Mouse (Mus musculus) heart, postnatal 14 days (tissue): Measurements from ENCODE around the gene Cpsf6. TPM values are rescaled to one million over a fixed set of nuclear protein-coding genes. Genes with fewer than 3 reads are reported as not detected.
A peak's percentile ranks its signal among the peaks of the same experiment; 100 is the strongest.

ENCODE experiments used
- DNase-seq, 2 experiments: peaks; one replicate each; pipeline ENCODE4 v3.0.0; 2021 to 2022
- intact Hi-C: fragments of 180-260 bp; cut with DNase I; formaldehyde crosslinking; loops from one replicate; pipeline ENCODE4 v1.15.1; 2025
- total RNA-seq, 2 experiments: library from RNA; stranded (reverse); gene quantifications; 2 replicates each; pipeline ENCODE4 v1.2.3; 2021

Cpsf6 gene
- total RNA-seq, 2 experiments from 2014 or later: 43.6 to 43.8 TPM

DNA sequence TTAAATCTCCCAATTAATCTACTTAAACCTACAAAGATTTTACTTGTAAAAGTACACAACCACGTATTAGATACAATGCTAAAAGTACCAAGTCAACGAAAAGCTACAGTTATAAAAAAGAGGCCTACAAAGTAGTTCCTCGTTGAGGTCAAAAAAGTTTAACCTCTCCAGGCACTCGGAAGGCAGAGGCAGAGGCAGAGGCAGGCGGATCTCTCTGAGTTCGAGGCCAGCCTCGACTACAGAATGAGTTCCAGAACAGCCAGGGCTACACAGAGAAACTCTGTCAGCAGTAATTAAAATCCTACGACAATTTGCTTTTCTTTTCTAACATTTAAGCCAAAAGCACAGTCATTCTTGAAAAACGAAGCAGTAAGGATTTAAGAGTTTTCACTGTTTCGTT, 4.7 kb downstream of the Cpsf6 start:
- intact Hi-C loops: no loop called here

DNA sequence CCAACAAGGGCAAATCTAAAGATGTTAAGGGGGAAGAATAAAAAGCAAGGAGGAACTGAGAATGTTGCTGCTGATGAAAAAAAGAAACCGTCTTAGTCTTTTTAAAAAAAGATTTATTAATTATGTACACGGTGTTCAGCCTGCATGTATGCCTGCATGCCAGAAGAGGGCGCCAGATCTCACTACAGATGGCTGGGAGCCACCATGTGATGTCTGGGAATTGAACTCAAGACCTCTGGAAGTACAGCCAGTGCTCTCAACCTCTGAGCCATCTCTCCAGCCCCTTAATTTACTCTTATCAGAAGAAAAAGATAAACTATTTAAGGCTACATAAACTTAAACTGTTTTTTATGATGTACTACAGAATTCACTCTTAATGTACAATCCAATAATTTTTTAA, 16.7 kb downstream of the Cpsf6 start:
- intact Hi-C loops: loop anchor here (2.0 to 5.0 kb wide), 2 partner anchors 39 to 74 kb away; no protein-coding TSS in a partner anchor
- peak; percentile 70 to 81 for DNase-seq

More for the DNA sequence above, 4.7 kb downstream of the Cpsf6 start:
- DNase-seq: no peak

- DNase-seq: no peak
- intact Hi-C loops: no loop called here
Observed at GRCm38 (mm10) chr10:117358891-117359290, 20.9 kb downstream of the Cpsf6 start.

DNA sequence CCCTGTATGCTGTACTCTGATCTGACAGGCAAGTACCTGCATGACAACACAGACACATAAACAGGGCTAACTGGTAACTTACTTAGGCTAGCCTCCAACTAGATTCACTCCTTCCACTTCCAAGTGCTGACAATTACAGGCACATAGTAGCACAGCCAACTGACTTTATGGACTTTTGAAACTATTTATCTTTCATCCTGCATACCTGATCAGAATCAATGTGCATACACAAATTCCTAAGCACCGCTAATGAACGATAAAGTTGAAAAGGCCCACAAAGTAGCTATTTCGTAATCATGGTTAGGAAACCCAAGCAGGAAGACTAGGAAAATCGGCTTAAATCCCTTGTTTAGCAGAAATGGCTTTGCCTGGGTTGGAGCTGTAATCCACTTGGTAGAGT, 36.8 kb downstream of the Cpsf6 start:
- no peak for DNase-seq
- intact Hi-C loops: no loop called here

GRCm38 (mm10) chr10:117342406-117342805, 37.4 kb downstream of the Cpsf6 start:
- intact Hi-C loops: no loop called here
- DNase-seq: no peak

- intact Hi-C loops: no loop called here
- no peak for DNase-seq
Observed at GRCm38 (mm10) chr10:117341029-117341428, 38.8 kb downstream of the Cpsf6 start.

GRCm38 (mm10) chr10:117339241-117339640, 40.6 kb downstream of the Cpsf6 start:
- no peak for DNase-seq
- intact Hi-C loops: loop anchor here (5.0 kb wide), 1 partner anchor 98 kb away; no protein-coding TSS in a partner anchor

- intact Hi-C loops: loop anchor here (5.0 kb wide), 1 partner anchor 99 kb away; no protein-coding TSS in a partner anchor
- no peak for DNase-seq
Observed at GRCm38 (mm10) chr10:117337946-117338345, 41.9 kb downstream of the Cpsf6 start.

DNA sequence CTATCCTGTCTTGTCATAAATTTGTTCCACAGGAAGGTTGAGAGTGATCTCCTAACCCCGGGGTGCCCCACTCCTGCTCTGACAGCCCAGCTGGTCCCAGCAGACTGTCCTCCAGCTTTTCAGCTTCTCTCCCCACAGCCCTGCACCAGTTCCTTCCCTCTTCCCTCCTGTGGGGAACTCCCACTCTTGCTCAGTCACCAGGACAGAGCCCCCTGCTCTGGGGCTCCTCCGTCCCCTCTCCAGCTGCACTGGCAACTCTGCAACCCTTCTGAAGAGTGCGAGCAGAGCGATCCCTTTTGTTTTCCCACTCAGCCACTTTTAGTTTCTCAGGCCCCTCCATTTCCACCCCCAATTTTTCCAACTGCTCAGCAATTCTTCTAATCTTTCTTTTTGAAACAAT, 44.2 kb downstream of the Cpsf6 start:
- no peak for DNase-seq
- intact Hi-C loops: loop anchor here (5.0 kb wide), 1 partner anchor 102 kb away; no protein-coding TSS in a partner anchor

- peak; percentile 24 to 44 for DNase-seq
- intact Hi-C loops: loop anchor here (5.0 kb wide), 2 partner anchors 58 to 103 kb away; no protein-coding TSS in a partner anchor
Observed at GRCm38 (mm10) chr10:117330521-117330920, 49.3 kb downstream of the Cpsf6 start.

DNA sequence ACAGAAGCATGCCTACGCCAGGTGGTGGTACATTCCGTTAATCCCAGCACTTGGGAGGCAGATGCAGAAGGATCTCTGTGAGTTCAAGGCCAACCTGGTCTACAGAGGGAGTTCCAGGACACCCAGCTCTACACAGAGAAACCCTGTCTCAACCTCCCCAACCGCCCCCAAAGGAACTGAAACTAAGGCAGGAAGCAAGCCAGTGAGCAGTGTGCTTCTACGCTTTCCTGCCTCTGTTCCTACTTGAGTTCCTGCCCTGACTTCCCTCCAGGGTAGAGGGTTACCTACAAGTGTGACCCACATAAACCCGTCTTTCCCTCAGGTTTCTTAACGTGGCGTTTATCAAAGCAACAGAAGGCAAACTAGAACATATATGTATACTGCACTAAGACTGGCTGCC, 56.0 kb downstream of the Cpsf6 start:
- intact Hi-C loops: no loop called here
- DNase-seq: no peak

DNA sequence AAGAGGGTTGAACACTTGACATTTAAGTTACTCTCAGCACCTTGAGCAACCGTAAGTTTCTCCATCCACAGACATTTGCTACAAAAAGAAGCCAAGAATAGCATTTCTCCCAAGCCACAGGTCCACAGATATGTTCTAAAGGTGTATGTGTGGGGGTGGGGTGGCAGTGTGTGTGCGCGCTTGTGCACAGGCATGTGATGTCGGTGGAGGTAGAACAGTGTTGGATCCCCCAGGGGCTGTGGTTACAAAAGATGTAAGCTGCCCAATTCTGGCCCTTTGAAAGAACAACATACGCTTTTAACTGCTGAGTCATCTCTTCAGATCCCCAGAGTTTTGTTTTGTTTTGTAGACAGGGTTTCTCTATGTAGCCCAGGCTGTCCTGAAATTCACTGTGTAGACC, 57.2 kb downstream of the Cpsf6 start:
- intact Hi-C loops: no loop called here

GRCm38 (mm10) chr10:117320571-117320981, 59.2 kb downstream of the Cpsf6 start:
- no peak for DNase-seq
- intact Hi-C loops: no loop called here

More for the DNA sequence above, 57.2 kb downstream of the Cpsf6 start:
- DNase-seq: no peak

- intact Hi-C loops: no loop called here
- DNase-seq: no peak
Observed at GRCm38 (mm10) chr10:117316391-117316790, 63.4 kb downstream of the Cpsf6 start.

- intact Hi-C loops: no loop called here
- no peak for DNase-seq
Observed at GRCm38 (mm10) chr10:117313133-117313532, 66.7 kb downstream of the Cpsf6 start.

DNA sequence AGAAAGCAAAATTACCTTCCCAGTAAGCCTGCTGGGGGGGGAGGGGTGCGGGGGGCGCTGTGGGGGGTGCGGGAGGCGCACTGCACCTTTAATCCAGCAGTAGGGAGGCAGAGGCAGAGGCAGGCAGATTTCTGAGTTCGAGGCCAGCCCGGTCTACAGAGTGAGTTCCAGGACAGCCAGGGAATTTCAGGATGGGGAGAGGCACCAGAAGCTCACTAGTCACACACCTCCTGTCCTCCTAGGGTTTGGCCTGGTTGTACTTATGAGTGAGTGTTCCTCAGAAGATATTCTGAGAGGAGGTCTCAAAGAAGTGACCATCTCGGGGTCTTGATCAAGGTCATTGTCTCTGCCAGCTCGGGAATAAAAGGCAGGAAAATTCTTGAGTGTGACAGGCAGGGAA, 67.6 kb downstream of the Cpsf6 start:
- intact Hi-C loops: no loop called here
- no peak for DNase-seq

DNA sequence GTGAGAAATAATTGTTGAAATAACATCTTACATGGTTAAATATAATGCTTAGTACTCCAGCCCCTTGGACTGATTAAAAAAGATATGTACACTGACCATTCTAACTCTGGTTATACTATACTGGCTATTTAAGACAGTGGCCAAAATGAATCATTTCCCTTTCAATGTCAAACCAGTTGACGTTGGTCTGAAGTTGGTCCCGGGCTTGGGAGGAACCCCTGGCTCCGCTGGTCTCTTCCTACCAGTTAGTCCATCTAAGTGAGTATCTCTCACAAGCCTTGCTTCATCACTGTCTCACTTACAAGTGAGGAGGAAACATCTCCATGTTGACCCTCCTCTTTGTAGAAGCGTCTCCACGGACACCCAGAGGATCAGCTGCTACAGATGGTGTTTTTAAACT, 75.4 kb downstream of the Cpsf6 start:
- DNase-seq: no peak
- intact Hi-C loops: no loop called here

GRCm38 (mm10) chr10:117301688-117302087, 78.1 kb downstream of the Cpsf6 start:
- intact Hi-C loops: no loop called here
- DNase-seq: no peak

DNA sequence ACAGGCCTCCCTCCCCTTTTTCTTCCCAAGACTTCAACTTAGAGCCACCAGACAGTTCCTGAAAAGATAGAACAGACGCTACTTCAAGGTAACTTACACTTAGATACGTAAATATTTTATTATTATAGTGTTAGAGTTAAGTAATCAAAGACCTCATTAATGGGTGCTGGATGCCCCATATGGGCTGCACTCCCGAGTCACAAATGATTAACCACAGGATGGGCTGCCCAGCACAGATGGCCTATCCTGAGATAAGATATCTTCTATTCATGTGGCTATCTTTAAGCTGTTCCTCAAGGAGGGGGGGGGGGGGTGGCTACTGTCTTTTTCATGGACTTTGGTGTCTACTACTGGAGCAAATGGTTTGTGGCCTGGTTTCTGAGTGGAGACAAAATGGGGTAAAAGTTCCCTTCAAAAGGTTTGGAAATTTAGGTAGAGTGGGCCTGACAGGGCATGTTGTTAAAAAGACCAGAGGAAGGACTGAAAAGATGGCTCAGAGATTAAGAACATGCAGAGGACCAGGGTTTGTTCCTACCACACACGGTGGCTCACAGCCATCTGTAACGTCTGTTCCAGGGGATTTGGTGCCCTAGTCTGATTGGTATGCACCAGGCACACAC, 79.8 kb downstream of the Cpsf6 start:
- no peak for DNase-seq
- intact Hi-C loops: no loop called here

DNA sequence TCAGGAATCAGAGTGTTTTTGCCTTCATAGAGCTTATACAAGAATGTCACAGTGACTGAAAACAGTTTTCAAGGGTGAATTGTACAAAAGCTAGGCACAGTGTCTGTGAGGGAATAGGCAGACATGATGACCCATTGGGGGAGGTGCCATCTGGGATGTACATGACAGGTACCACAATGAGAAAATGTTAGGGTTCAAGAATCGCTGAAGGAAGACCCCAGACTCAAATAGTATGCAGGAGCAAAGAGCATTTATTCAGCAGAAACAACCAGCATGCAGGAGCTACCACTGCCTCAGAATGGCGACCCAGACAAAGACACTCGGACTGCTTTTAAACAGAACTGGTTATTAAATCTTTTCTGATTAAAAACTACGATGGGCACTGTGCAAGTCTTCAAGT, 80.7 kb downstream of the Cpsf6 start:
- intact Hi-C loops: no loop called here
- no peak for DNase-seq

- no peak for DNase-seq
- intact Hi-C loops: no loop called here
Observed at GRCm38 (mm10) chr10:117298336-117298735, 81.5 kb downstream of the Cpsf6 start.
